Mouse (Mus musculus): ENCODE results near the gene Rasl11b. TPM values are rescaled to one million over a fixed set of nuclear protein-coding genes. Genes with fewer than 3 reads are reported as not detected.

Gene Rasl11b
- polyA plus RNA-seq, 1 experiment = 7.7 TPM

GRCm38 (mm10) chr5:74230525-74230924 is 35.4 kb downstream of the Rasl11b start:
- WGBS = 91% methylated on average over 2 of the region's 2 CpGs
- Histone ChIP-seq H3K4me3 (ENCODE audit: extremely low read depth, insufficient read depth, insufficient read length) (no peak overlapping the region), H3K4me1 (ENCODE audit: control insufficient read depth, insufficient read depth, insufficient read length) (no peaks in the 10 kb centered on the region)

GRCm38 (mm10) chr5:74233808-74234207 is 38.7 kb downstream of the Rasl11b start:
- Histone ChIP-seq H3K4me1 (ENCODE audit: control insufficient read depth, insufficient read depth, insufficient read length) (no peaks in the 10 kb centered on the region), H3K27me3 (ENCODE audit: control insufficient read depth, insufficient read depth, low read length) (no peaks in the 10 kb centered on the region), H3K4me3 (ENCODE audit: extremely low read depth, insufficient read depth, insufficient read length) (no peak overlapping the region), H3K36me3 (ENCODE audit: control insufficient read depth, insufficient read depth, low read length) (no peaks in the 10 kb centered on the region), H3K27ac (ENCODE audit: insufficient read depth, low read length) (no peak overlapping the region)
- WGBS = 69% methylated on average over 7 of the region's 7 CpGs
- TF ChIP-seq POLR2A (IDR thresholded peaks at IDR 0.05; ENCODE audit: low read depth, low read length) = no peak
- no peak for TF ChIP-seq CTCF (IDR thresholded peaks at IDR 0.05; ENCODE audit: extremely low read depth, insufficient read depth, insufficient read length, insufficient replicate concordance)
- DNase-seq (ENCODE audit: low read depth in 1 of 2, low spot score in 2 of 2) = no peak

More at GRCm38 (mm10) chr5:74230525-74230924, 35.4 kb downstream of the Rasl11b start:
- TF ChIP-seq CTCF (IDR thresholded peaks at IDR 0.05; ENCODE audit: extremely low read depth, insufficient read depth, insufficient read length, insufficient replicate concordance) (no peak), POLR2A (IDR thresholded peaks at IDR 0.05; ENCODE audit: low read depth, low read length) (no peak)
- Histone ChIP-seq H3K36me3 (ENCODE audit: control insufficient read depth, insufficient read depth, low read length) (no peaks in the 10 kb centered on the region), H3K27ac (ENCODE audit: insufficient read depth, low read length) (no peak overlapping the region), H3K27me3 (ENCODE audit: control insufficient read depth, insufficient read depth, low read length) (no peaks in the 10 kb centered on the region)
- no peak for DNase-seq (ENCODE audit: low read depth in 1 of 2, low spot score in 2 of 2)

GRCm38 (mm10) chr5:74239369-74239768 is 44.3 kb downstream of the Rasl11b start:
- TF ChIP-seq CTCF (IDR thresholded peaks at IDR 0.05; ENCODE audit: extremely low read depth, insufficient read depth, insufficient read length, insufficient replicate concordance) (no peak), POLR2A (IDR thresholded peaks at IDR 0.05; ENCODE audit: low read depth, low read length) (no peak)
- no peaks in the 10 kb centered on the region for H3K36me3 ChIP-seq (ENCODE audit: control insufficient read depth, insufficient read depth, low read length)
- H3K27ac ChIP-seq (ENCODE audit: insufficient read depth, low read length) = no peak overlapping the region
- no peak overlapping the region for H3K4me3 ChIP-seq (ENCODE audit: extremely low read depth, insufficient read depth, insufficient read length)
- WGBS = 93% methylated on average over 1 of the region's 1 CpGs
- DNase-seq (ENCODE audit: low read depth in 1 of 2, low spot score in 2 of 2) = no peak
- no peaks in the 10 kb centered on the region for H3K27me3 ChIP-seq (ENCODE audit: control insufficient read depth, insufficient read depth, low read length)
- no peaks in the 10 kb centered on the region for H3K4me1 ChIP-seq (ENCODE audit: control insufficient read depth, insufficient read depth, insufficient read length)

GRCm38 (mm10) chr5:74240298-74240697 is 45.2 kb downstream of the Rasl11b start:
- 91% methylated on average over 8 of the region's 8 CpGs for WGBS
- Histone ChIP-seq H3K27me3 (ENCODE audit: control insufficient read depth, insufficient read depth, low read length) (no peaks in the 10 kb centered on the region), H3K27ac (ENCODE audit: insufficient read depth, low read length) (no peak overlapping the region), H3K4me1 (ENCODE audit: control insufficient read depth, insufficient read depth, insufficient read length) (no peaks in the 10 kb centered on the region), H3K4me3 (ENCODE audit: extremely low read depth, insufficient read depth, insufficient read length) (no peak overlapping the region), H3K36me3 (ENCODE audit: control insufficient read depth, insufficient read depth, low read length) (no peaks in the 10 kb centered on the region)
- DNase-seq (ENCODE audit: low read depth in 1 of 2, low spot score in 2 of 2) = no peak
- TF ChIP-seq CTCF (IDR thresholded peaks at IDR 0.05; ENCODE audit: extremely low read depth, insufficient read depth, insufficient read length, insufficient replicate concordance) (no peak), POLR2A (IDR thresholded peaks at IDR 0.05; ENCODE audit: low read depth, low read length) (no peak)

GRCm38 (mm10) chr5:74240926-74241680 is 46.0 kb downstream of the Rasl11b start:
- TF ChIP-seq CTCF (IDR thresholded peaks at IDR 0.05; ENCODE audit: extremely low read depth, insufficient read depth, insufficient read length, insufficient replicate concordance) (no peak), POLR2A (IDR thresholded peaks at IDR 0.05; ENCODE audit: low read depth, low read length) (no peak)
- Histone ChIP-seq H3K4me3 (ENCODE audit: extremely low read depth, insufficient read depth, insufficient read length) (no peak overlapping the region), H3K4me1 (ENCODE audit: control insufficient read depth, insufficient read depth, insufficient read length) (no peaks in the 10 kb centered on the region), H3K27me3 (ENCODE audit: control insufficient read depth, insufficient read depth, low read length) (no peaks in the 10 kb centered on the region), H3K36me3 (ENCODE audit: control insufficient read depth, insufficient read depth, low read length) (no peaks in the 10 kb centered on the region), H3K27ac (ENCODE audit: insufficient read depth, low read length) (no peak overlapping the region)
- DNase-seq (ENCODE audit: low read depth in 1 of 2, low spot score in 2 of 2) = no peak
- WGBS = 86% methylated on average over 13 of the region's 13 CpGs

- H3K27me3 ChIP-seq (ENCODE audit: control insufficient read depth, insufficient read depth, low read length) = no peaks in the 10 kb centered on the region
- WGBS = 93% methylated on average over 3 of the region's 3 CpGs
- no peak overlapping the region for H3K4me3 ChIP-seq (ENCODE audit: extremely low read depth, insufficient read depth, insufficient read length)
- no peak for DNase-seq (ENCODE audit: low read depth in 1 of 2, low spot score in 2 of 2)
- no peaks in the 10 kb centered on the region for H3K4me1 ChIP-seq (ENCODE audit: control insufficient read depth, insufficient read depth, insufficient read length)
- TF ChIP-seq CTCF (IDR thresholded peaks at IDR 0.05; ENCODE audit: extremely low read depth, insufficient read depth, insufficient read length, insufficient replicate concordance) = no peak
- no peak for TF ChIP-seq POLR2A (IDR thresholded peaks at IDR 0.05; ENCODE audit: low read depth, low read length)
- H3K27ac ChIP-seq (ENCODE audit: insufficient read depth, low read length) = no peak overlapping the region
- no peaks in the 10 kb centered on the region for H3K36me3 ChIP-seq (ENCODE audit: control insufficient read depth, insufficient read depth, low read length)
These were observed 47.6 kb downstream of the Rasl11b start for GRCm38 (mm10) chr5:74242654-74243053.

GRCm38 (mm10) chr5:74244406-74245019 is 49.4 kb downstream of the Rasl11b start:
- WGBS = 91% methylated on average over 14 of the region's 14 CpGs
- H3K27ac ChIP-seq (ENCODE audit: insufficient read depth, low read length) = no peak overlapping the region
- no peak for DNase-seq (ENCODE audit: low read depth in 1 of 2, low spot score in 2 of 2)
- TF ChIP-seq CTCF (IDR thresholded peaks at IDR 0.05; ENCODE audit: extremely low read depth, insufficient read depth, insufficient read length, insufficient replicate concordance) (no peak), POLR2A (IDR thresholded peaks at IDR 0.05; ENCODE audit: low read depth, low read length) (no peak)
- no peak overlapping the region for H3K4me3 ChIP-seq (ENCODE audit: extremely low read depth, insufficient read depth, insufficient read length)
- H3K36me3 ChIP-seq (ENCODE audit: control insufficient read depth, insufficient read depth, low read length) = no peaks in the 10 kb centered on the region
- no peaks in the 10 kb centered on the region for H3K4me1 ChIP-seq (ENCODE audit: control insufficient read depth, insufficient read depth, insufficient read length)
- no peaks in the 10 kb centered on the region for H3K27me3 ChIP-seq (ENCODE audit: control insufficient read depth, insufficient read depth, low read length)

Measured in spleen, adult 2 months (tissue).